Mouse (Mus musculus) common myeloid progenitor, adult 5-6 weeks (primary cell): Measurements from ENCODE around the gene Gm128. TPM values are rescaled to one million over a fixed set of nuclear protein-coding genes. Genes with fewer than 3 reads are reported as not detected.

ENCODE experiments used
- ATAC-seq: replicated peaks from 2 replicates; pipeline ENCODE4 v1.8.0; 2016; ENCODE audit warnings: low read depth, mild to moderate bottlenecking, moderate TSS enrichment, inconsistent platforms; ENCODE audit not compliant: poor library complexity, severe bottlenecking
- total RNA-seq: library from RNA; stranded (forward); fragments of 200-1000, 187-1606 nt; gene quantifications from 2 replicates; pipeline ENCODE4 v1.2.3, GENCODE M21; 2017

Gene Gm128
- 0.64 and 0.82 TPM in 2 replicates for total RNA-seq

DNA sequence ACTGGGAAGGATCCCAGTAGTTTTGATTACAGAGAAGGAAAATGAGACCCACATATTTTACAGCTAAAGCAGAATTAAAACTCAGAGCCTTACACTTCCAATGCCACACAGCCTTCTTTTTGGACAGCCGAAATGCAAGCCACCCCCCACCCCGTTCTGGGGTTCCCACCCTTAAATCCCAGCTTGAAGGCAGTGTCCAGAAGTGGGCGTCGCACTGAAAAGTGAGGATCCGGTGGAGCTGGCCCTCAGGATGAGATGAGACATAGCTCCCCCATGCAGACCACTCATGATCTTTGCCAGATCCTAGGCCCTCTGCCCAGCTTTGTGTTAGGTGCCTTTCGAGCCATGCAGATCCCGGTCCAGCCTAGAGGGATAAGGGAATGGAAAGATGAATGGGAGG lies at the start of gene Gm128:
Gene Gm128 (minus strand): TSS at position 101 of the 400 bp plus-strand sequence.
- no peak for ATAC-seq

DNA sequence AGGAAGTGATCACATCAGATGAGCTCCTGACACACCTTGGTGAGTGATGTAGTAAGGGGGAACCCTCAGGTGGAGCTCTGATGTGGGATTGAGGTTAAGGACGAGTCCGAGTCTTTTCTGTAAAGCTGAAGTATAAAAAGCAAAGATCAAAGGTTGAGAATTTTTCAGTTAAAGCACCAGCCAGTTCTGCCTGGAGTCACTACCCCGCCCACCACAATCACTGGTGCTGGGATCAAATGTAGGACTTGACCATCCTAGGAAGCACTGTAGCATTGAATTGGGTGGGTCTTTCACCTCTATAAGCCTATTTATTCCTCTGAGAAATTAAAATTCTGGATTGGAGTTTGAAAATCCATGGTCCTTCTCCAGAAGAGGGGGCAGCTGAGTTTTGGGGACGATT lies 49.6 kb upstream of the Gm128 start:
- ATAC-seq, result no peak

GRCm38 (mm10) chr3:95290156-95290555 lies 48.8 kb upstream of the Gm128 start:
- no peak for ATAC-seq

DNA sequence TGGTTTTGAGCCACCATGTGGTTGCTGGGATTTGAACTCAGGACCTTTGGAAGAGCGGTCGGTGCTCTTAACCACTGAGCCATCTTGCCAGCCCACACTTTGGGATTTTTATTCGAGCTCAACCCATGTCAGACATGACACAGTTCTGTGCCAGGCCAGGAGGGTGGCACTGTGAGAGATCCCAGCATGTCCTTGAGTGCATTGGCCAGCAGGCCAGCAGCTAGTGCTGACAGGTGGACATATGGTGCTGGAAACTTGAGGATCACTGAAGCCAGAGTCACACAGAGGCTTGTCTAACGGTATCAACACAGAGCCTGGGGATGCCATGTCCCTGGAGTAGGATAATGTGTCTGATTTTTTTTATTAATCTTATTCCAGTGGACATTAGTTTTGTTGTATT lies 48.0 kb upstream of the Gm128 start:
- no peak for ATAC-seq

- ATAC-seq, result no peak
Observed at GRCm38 (mm10) chr3:95287541-95287940, 46.1 kb upstream of the Gm128 start.

DNA sequence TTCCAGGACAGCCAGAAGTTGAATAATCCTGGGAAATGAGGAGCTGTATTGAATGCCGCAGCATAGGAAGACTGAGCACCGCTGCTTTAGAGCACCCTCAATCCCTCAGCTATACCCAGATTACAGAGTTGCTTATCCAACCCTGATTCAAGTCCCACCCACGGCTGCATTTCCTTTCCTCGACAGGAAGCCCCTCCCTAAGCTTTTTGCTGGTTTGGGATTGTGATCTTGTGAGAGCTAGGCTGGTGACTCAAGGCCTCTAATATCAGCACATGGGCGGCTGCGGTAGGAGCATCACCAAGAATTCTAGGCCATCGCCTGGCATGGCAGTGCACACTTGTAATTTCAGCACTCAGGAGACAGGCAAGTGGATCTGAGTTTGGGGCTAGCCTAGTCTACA lies 45.1 kb upstream of the Gm128 start:
- no peak for ATAC-seq

DNA sequence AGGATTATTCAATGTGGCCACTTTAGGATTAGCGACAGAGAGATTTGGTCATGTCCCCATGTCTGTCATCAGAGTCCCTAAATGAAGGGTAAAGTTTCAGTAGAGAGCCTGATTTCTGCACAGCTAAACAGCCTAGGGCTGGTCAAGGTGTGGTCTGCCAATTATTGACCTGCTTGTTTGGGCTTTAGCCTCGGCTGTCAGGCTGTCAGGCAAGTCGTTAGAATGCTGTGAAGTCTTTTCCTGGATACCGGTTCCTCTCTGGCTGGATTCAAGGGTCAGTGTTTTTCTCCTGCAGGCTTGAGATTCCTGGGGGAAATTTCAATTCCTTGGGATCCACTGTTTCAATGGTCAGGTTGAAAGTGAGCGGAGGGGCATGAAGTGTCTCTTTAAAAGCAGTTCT lies 44.6 kb upstream of the Gm128 start:
- no peak for ATAC-seq

GRCm38 (mm10) chr3:95285390-95285789 lies 44.0 kb upstream of the Gm128 start:
- ATAC-seq, result no peak

DNA sequence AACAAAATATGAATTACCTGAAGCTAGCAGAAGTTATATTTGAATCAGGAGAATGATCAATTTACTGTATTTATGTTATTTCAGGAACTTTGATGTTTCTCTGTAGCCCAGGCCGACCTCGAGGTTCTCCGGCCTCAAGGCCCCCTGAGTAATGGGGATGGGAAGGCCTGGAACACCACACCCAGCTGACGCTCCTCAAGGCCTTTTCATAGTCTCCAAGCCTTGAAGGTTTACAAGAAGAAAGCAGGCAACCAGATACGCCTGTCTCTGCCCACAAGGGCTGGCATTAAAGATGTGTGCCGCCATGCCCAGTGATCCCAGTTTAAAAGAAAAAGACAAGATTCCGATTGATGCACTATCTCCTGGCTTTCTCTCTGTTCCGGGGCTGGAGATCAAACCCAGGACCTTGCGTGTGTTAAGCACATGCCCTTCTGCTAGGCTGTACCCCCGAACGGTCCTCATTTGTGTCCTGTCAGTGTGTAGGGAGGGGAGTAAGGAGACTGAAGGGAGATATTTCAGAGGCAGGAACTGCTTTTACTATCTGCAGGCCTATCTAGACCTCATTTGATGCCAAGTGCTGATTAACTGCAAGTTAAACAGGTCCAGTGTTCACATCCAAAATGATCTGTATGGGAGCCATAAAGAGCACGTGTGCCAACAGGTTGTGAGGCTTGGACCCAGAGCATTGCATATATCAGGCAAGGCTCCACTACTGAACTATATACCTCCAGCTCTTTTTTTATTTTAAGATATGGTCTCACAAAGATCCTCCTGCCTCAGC lies 43.3 kb upstream of the Gm128 start:
- ATAC-seq, result no peak

GRCm38 (mm10) chr3:95284062-95284461 lies 42.7 kb upstream of the Gm128 start:
- no peak for ATAC-seq

DNA sequence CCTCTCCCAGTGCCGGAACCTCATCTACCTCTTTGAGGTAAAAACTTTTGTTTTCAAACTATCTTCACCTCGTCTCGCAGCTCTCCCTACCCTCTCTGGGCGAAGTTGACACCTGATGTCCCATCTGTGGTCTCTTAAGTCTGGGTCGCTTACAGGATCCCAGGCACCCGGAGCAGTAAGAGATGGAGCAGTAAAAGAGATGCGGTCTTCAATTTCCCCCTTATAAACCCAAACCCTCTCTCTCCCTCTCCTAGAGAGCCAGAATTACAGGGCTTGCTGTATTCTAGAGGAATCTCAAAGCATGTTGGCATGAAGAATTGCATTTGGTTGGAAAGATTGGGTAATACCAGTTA lies 42.2 kb upstream of the Gm128 start:
- ATAC-seq, result no peak

DNA sequence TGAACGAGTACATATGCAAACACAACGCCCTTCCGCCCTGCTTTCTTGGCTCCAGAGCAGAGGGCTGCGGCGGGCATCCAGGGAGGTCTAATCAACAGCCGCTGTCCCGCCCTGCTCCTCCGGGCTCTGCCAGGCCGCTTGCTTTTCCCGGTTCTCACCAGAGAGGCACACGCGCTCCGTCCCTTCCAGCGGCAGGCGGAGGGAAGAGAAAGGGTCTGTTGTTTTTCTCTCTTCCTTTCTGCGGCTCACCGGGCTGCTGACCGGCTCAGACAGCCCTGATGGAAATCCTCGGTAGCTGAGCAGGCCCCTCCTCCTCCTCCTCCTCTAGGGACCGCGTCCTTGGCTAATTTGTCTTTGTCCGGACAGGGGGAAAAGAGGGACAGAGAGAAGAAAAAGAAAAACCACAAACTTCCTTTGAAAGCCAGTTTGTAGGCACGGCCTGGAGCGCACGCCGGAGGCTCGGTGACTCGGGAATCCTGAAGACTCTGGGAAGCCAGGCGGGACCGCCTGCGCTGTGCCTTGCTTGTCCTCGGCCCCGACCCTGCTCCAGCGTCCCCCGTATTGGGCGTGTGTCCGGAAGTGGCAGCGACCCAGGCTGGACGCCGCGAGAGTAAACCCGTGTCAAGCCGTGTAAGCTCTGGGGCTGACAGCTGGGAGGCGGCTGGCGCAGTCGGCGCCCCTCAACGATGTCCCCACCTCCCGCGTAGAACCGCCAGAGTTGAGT lies 41.6 kb upstream of the Gm128 start:
- ATAC-seq, result peak; percentile 39

GRCm38 (mm10) chr3:95282381-95282864 lies 41.0 kb upstream of the Gm128 start:
- peak; percentile 16; the same call in 1 of the 2 replicates for ATAC-seq

DNA sequence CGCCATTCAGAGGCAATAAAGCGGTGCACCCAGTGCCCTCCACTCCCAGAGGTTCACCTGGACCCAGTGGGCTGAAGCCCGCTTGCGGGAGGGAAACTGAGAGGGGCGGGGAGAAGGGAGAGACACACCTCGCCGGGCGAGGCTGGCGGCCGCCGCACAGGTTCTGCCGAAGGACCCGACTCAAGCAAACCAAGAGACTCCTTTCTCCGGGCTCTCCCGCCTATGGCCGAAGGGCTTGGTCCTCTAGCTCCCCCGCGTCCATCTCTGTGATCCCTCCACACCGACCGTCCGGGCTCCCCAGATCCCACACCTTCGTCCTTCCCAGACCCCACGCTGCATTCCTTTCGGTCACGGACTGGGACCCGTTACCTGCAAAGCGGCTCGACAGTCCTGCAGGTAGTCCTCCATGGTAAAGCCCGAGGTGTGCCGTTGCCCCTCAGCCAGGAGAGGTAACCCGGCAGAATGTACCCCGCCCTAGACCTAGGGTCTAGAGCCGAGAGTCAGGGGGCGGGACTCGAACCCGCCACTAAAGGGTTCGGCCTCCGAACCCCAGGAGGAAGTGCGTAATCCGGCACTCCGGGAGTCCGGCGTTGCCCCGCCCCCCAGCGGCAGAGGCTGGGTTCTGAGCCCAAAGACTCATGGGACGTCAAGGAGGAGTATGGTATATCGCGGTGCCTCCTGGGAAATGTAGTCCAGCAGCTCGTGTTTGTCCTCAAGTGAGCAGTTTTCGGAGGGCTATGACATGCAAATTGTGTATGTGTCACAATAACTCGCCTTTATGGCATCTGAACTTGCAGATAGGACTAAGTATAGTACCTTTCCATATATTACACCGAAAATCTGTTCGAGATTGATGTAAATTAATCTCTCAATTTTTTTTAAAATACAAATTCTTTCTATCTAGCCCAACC lies 40.1 kb upstream of the Gm128 start, which contains the start of the genes Mindy1 and Prune1:
Gene Mindy1 (plus strand): TSS at position 130 of the 911 bp plus-strand sequence.
Gene Prune1 (minus strand): TSS at position 861 of the 911 bp plus-strand sequence.
- ATAC-seq, result peak; percentile 75

DNA sequence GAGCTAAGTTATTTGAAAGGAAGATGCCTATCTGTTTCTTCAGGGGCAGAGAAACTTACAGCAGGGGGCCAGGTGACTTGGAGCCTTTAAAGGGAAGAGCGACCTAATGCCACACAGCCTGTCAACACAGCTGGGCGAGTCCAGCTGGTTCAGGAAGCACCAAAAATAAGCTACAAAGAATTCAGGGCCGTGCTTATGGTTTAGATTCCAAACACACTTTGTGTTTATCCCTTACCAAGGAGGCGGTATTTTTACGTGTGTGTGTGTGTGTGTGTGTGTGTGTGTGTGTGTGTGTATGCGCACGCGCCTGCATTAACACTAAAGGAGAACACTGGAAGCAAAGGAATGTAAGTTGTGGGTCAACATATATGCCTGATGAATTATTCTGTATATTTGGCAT lies 39.3 kb upstream of the Gm128 start:
- no peak for ATAC-seq

- no peak for ATAC-seq
Observed at GRCm38 (mm10) chr3:95277149-95277551, 35.8 kb upstream of the Gm128 start.

GRCm38 (mm10) chr3:95276428-95276934 lies 35.1 kb upstream of the Gm128 start:
- no peak for ATAC-seq

DNA sequence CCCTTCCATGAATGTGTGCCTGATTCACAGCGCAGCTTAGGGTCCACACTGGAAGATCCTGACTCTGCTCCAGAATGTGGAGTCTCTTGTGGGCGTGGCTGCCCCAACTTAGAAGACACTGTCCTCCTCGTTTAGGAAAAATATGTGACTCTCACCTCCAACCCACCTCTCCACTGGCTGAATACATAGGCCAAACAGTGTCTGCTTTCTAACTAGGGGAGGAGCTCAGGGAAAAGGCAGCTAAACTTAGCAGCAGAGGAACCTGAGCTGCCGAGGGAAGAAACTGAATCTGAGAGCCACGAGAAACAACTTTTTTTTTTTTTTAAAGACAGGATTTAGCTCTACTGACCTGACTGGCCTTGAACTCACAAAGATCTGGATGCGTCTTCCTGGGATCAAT lies 33.8 kb upstream of the Gm128 start:
- no peak for ATAC-seq

DNA sequence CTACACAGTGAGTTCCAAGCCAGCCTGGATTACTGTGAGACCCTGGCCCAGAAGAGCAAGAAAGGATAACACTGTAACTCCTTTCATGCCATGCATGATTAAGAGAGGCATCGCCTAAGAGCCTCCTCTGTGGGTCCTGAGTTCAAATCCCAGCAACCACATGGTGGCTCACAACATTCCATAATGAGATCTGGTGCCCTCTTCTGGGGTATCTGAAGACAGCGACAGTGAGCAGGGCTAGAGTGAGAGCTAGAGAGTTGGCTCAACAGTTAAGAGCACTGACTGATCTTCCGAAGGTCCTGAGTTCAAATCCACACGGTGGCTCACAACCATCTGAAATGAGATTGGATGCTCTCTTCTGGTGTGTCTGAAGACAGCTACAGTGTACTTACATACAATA lies 33.1 kb upstream of the Gm128 start:
- ATAC-seq, result no peak

DNA sequence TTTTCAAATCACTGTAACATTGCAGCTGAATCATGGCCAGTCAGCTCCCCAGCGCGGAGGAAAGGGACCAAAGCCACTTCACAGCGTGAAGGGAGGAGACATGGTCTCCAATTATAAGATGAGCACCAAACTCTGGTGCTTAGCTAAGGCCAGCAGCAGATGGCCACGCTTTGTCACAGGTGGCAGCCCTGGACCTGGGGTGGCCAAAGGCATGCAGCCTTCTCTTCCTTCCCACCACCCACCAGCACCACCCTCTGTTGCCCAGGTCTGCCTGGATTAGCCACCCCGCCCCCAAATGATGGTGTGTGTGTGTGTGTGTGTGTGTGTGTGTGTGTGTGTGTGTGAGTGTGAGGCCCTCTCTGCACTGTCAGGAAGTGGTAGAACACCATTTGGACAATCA lies 32.1 kb upstream of the Gm128 start:
- ATAC-seq, result no peak
